ENCODE assay signal across 16 mouse cellular contexts in the genomic region with DNA sequence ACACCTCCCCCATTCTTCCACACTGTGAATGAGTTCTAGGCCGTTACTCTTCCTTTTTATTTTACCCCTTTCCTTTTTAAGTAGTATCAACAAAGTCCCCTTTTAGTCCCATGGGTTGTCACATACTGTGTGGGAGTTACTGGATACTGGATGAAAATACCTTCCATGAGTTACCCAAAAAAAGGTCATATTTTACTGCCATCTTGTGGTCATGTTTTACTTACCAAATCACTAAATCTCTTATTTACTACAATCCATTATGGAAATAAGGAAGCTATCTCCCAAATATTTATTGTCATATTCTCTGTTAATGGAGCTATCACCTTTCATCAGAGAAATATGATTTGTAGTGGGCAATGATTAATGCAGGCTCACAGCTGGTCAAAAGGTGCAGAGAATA.
DNase-seq lines count a peak whose midpoint lies in the region; TF ChIP-seq lines count a peak whose summit lies in the region.
"Had no signal": no experiment of that assay in that cellular context is flagged by ENCODE, and none has a peak within 500 bp of the region (broad histone marks: within the 10 kb centered on the region; RNA-seq: fewer than 3 reads in every experiment).

No protein-coding gene starts in this region.

- DNase-seq in embryo, embryonic 10 days (ENCODE audit: low spot score): peak; percentile 9
- no peak for DNase-seq in embryo, embryonic 9.5 days (ENCODE audit: extremely low spot score)
- no peak for DNase-seq in layer of hippocampus, adult 2 months (ENCODE audit: low spot score in 2 of 2)
- no peak for DNase-seq in layer of hippocampus, adult 9-11 months
- DNase-seq in A20 (ENCODE audit: low read depth, low spot score) (peak; percentile 8), adipocyte (ENCODE audit: low spot score) (peak; percentile 47)
- DNase-seq in gastrocnemius, postnatal 14 days: no peak
- DNase-seq in kidney, adult 11 months: no peak
- DNase-seq: forebrain, postnatal 0 days; heart, postnatal 36 days; kidney, postnatal 25 days; layer of hippocampus, postnatal 36 days; lung, postnatal 4 days; right cerebral cortex, postnatal 25 days had no signal

- TF ChIP-seq CTCF in layer of hippocampus, adult 2 months (conservative IDR thresholded peaks at IDR 0.05): peak; percentile 64

- no peak overlapping the region for H3K27ac ChIP-seq in layer of hippocampus, adult 2 months
- H3K27ac ChIP-seq: liver, embryonic 15.5 days; midbrain, embryonic 12.5 days had no signal

- no peak overlapping the region for H3K4me3 ChIP-seq in layer of hippocampus, adult 2 months
- H3K4me3 ChIP-seq: liver, embryonic 15.5 days; midbrain, embryonic 12.5 days had no signal

- intact Hi-C loops in gastrocnemius, postnatal 14 days (cut with DNase I; ENCODE audit: low total_unique reads): no loop called here

Comparison
In these comparisons a context has a peak if more than half of its experiments do, and no peak if none do; other contexts are left out.
1. DNase-seq: peak in embryo, embryonic 10 days (single experiment), A20 (single experiment) and adipocyte (single experiment); none in embryo, embryonic 9.5 days (single experiment), layer of hippocampus, adult 2 months (0 of 2), layer of hippocampus, adult 9-11 months (single experiment), gastrocnemius, postnatal 14 days (single experiment) and kidney, adult 11 months (single experiment).